Mouse (Mus musculus): ENCODE measurements around the gene Aldh2. TPM values are rescaled to one million over a fixed set of nuclear protein-coding genes. Genes with fewer than 3 reads are reported as not detected.

Gene Aldh2
- polyA plus RNA-seq (2014; fragmentation: Illumina TruSeq; extraction: RNeasy Lipid Tissue Mini Kit (QIAGEN cat#74804); ENCODE audit: low replicate concordance) = 3.2 TPM

DNA sequence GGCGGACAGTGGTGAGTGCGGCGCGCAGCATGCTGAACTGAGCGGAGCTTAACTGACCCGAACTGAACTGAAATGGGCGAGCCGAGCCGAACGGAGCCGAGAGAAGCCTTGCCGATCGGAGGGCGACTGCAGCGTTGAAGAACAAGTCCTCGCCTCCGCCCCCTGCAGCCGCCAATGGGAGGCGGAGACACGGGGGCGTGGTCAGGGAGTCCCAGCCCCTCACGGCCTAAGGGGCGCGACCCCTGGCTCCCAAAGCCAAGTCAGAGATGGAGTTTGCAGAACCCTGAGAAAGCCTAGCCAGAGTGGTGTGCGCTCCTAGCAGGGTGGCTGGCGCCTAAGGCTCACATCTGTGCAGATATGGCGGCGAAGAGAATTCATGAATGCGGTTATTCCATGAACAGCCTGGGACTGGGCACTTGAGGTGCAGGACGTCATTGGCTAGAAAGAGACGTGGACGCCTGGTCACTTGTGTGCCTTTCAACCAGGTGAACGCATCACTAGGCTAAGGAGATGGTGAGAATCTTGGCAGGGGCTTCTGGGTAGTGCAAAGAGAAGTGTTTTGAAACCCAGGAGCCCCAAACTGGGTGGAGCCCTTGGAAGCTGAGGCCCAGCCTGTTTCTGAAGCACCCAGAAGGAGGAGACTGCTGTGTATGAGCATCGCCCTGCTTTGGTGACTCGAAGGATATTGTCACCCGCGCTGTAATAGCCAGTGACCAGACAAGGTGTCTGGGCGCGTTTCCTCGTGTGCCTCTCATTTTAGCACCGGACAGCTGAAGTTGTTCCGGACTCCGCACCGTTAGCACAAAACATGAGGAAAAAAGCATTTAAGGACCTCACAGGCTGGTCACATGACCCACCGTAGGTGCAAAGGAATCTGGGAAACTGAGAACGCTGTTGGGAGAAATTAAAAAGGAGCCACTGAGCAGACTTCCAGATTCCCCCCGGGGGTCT lies at the start of gene Aldh2:
Gene Aldh2 (minus strand): TSS at position 374 of the 951 bp plus-strand sequence.

DNA sequence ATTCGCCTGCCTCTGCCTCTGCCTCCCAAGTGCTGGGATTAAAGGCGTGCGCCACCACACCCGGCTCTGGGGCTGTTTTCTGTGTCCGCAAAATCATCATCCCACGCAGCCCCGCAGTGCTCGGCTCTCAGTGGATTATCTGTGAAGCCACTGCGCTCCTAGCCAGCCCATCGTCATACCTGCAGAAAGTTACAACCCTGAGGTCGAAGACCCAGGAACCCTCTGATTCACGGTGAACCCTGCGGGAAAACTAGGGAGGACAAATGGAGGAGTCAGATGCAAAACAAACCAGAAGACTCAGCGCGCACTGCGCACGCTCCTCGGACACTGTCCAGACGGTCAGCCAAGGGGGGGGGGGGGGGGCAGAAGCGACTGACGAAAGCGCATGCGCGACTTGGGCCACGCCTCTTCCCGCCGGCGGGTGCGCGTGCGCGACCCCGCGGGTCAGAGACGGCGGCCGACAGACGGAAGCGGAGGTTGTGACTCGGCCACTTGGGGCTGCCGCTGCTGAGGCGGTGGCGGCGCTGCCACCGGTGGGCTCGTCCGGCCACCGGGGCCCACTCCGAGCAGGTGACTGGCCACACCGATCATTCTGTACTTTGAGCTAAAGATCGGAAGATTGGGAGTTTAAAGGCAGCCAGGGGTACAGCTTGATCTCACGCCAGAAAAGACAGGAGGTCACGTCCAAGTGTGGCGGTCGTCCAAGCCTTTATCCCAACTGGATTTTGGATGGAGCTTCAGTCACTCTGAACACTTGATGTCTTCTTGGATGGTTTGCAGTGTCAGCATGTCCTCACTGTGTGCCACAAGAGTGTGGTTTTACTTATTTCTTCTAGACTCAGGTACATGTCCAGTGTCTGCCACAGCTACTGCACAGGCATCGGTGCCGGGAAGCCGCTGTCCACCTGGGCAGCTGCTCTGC lies 25.2 kb upstream of the Aldh2 start, which contains the start of gene Acad12:
Gene Acad12 (minus strand): TSS at position 347 of the 922 bp plus-strand sequence.

DNA sequence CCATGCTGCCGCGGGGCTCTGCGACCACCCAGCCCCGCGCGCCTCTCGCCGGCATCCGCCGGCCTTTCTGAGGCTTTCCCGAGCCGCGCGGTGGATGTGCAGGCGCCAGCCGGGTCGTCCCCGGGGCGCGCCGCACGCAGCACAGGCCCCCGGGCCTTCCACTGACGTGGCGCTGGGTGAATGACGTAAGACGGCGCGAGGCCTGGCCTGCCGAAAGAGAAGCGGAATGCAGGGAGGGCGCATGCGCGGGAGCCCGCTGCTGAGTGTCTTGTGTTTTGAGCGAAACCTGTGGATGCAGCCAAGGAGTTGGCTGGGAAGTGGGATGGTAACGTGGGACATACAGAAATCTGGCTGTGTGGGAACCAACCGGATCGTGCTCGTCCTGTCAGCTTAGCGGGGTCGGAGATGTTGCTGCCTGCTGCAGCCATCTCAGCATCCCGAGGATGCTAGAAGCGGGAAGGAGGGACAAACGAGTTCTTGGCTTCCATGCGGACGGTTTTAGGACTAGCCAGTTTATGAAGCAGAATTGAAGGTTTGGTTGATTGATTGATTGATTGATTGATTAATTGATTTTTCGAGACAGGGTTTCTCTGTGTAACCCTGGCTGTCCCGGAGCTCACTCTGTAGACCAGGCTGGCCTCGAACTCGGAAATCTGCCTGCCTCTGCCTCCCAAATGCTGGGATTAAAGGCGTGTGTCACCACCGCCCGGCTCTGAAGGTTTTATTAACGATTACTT lies 47.7 kb downstream of the Aldh2 start, which contains the start of gene Mapkapk5:
Gene Mapkapk5 (minus strand): TSS at position 113 of the 737 bp plus-strand sequence.

DNA sequence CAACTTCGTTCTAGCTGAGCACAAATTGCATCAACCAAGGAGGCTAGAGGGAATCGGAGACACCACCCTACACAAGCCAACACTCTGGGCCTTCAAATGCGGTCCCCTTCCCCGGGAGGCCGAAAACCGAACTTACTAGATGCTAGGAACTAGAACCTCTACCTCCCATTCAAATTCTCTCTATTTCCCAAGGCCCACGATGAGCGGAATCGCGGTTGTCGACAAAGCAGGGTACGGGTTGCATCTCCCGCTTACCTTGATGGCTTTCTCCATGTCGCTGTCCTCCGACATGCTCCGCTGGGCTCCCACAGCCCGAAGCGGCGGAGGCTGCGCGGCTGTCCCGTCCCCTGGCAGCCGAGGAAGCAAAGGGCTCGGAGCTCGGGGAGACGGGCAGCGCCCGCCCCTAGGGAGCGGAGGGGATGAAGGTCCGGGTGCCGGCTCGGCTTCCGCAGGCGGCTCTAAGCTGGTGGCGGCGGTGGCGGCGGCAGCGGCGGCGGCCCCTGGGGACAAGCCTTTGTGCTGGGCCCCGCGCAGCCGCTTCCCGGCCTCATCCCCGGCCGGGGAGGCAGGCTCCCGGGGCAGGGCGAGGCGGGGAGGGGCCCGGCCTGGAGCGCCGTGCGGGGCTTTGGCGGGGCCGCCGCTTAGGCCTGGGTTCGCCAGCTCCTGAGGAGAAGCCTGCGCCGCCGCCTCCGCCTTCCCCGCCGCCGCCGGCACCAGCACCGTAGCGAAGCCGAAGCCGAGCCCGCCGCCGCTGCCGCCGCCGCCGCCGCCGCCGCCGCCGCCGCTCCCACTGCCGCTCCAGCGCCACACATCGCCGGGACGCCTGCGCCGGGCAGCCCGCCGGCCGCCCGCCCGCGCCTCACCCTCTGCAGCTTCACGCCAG lies 48.5 kb downstream of the Aldh2 start, which contains the start of the genes Adam1a and Gm42878:
Gene Adam1a (minus strand): TSS at position 573 of the 883 bp plus-strand sequence.
Gene Gm42878 (minus strand): TSS at position 573 of the 883 bp plus-strand sequence.

Other genes with a start within 250 kb of the Aldh2 start
- 24.1 TPM for gene Trafd1, start 208.2 kb downstream of the Aldh2 start, polyA plus RNA-seq (2014; fragmentation: Illumina TruSeq; extraction: RNeasy Lipid Tissue Mini Kit (QIAGEN cat#74804); ENCODE audit: low replicate concordance)
- 22.3 TPM for gene Naa25, start 195.9 kb downstream of the Aldh2 start, polyA plus RNA-seq (2014; fragmentation: Illumina TruSeq; extraction: RNeasy Lipid Tissue Mini Kit (QIAGEN cat#74804); ENCODE audit: low replicate concordance)
- not detected for gene Tmem116, start 141.9 kb downstream of the Aldh2 start, polyA plus RNA-seq (2014; fragmentation: Illumina TruSeq; extraction: RNeasy Lipid Tissue Mini Kit (QIAGEN cat#74804); ENCODE audit: low replicate concordance)
- gene Erp29, start 141.3 kb downstream of the Aldh2 start, polyA plus RNA-seq (2014; fragmentation: Illumina TruSeq; extraction: RNeasy Lipid Tissue Mini Kit (QIAGEN cat#74804); ENCODE audit: low replicate concordance) = 6.2 TPM
- not detected for gene Adam1b, start 90.4 kb downstream of the Aldh2 start, polyA plus RNA-seq (2014; fragmentation: Illumina TruSeq; extraction: RNeasy Lipid Tissue Mini Kit (QIAGEN cat#74804); ENCODE audit: low replicate concordance)
- gene Adam1a, start 48.3 kb downstream of the Aldh2 start, polyA plus RNA-seq (2014; fragmentation: Illumina TruSeq; extraction: RNeasy Lipid Tissue Mini Kit (QIAGEN cat#74804); ENCODE audit: low replicate concordance) = 6.6 TPM
- gene Gm42878, start 48.3 kb downstream of the Aldh2 start, polyA plus RNA-seq (2014; fragmentation: Illumina TruSeq; extraction: RNeasy Lipid Tissue Mini Kit (QIAGEN cat#74804); ENCODE audit: low replicate concordance) = not detected
- gene Mapkapk5, start 47.9 kb downstream of the Aldh2 start, polyA plus RNA-seq (2014; fragmentation: Illumina TruSeq; extraction: RNeasy Lipid Tissue Mini Kit (QIAGEN cat#74804); ENCODE audit: low replicate concordance) = 93.5 TPM
- gene Acad12, start 25.1 kb upstream of the Aldh2 start, polyA plus RNA-seq (2014; fragmentation: Illumina TruSeq; extraction: RNeasy Lipid Tissue Mini Kit (QIAGEN cat#74804); ENCODE audit: low replicate concordance) = 4.4 TPM
- gene Acad10, start 66.7 kb upstream of the Aldh2 start, polyA plus RNA-seq (2014; fragmentation: Illumina TruSeq; extraction: RNeasy Lipid Tissue Mini Kit (QIAGEN cat#74804); ENCODE audit: low replicate concordance) = 0.74 TPM
- 20.0 TPM for gene Brap, start 66.7 kb upstream of the Aldh2 start, polyA plus RNA-seq (2014; fragmentation: Illumina TruSeq; extraction: RNeasy Lipid Tissue Mini Kit (QIAGEN cat#74804); ENCODE audit: low replicate concordance)
- gene Atxn2, start 117.5 kb upstream of the Aldh2 start, polyA plus RNA-seq (2014; fragmentation: Illumina TruSeq; extraction: RNeasy Lipid Tissue Mini Kit (QIAGEN cat#74804); ENCODE audit: low replicate concordance) = 160 TPM
- 13.2 TPM for gene Sh2b3, start 243.8 kb upstream of the Aldh2 start, polyA plus RNA-seq (2014; fragmentation: Illumina TruSeq; extraction: RNeasy Lipid Tissue Mini Kit (QIAGEN cat#74804); ENCODE audit: low replicate concordance)